Mouse (Mus musculus) limb, embryonic 11.5 days (tissue): ENCODE results near the gene Krtcap3. TPM values are rescaled to one million over a fixed set of nuclear protein-coding genes. Genes with fewer than 3 reads are reported as not detected.

ENCODE experiments used
- ATAC-seq: fragments of 200-750 bp; cut with Nextera tagmentation; 2 replicates; pipeline ENCODE4 v1.8.0; 2017; ENCODE audit warnings: low read depth; ENCODE audit not compliant: insufficient number of reproducible peaks, low FRiP score, low TSS enrichment
- DNase-seq: peaks from one replicate; pipeline ENCODE4 v3.0.0-alpha.2; 2015; ENCODE audit warnings: low spot score
- H3K27ac ChIP-seq: fragments of 300-500 bp; sonication (generic); replicated peaks from 2 replicates; pipeline ENCODE4 v1.5.1; 2014; ENCODE audit warnings: low read depth, mild to moderate bottlenecking, low read length
- H3K27me3 ChIP-seq: fragments of 300-500 bp; sonication (generic); 2 replicates; pipeline ENCODE4 v1.6.1; 2014; ENCODE audit warnings: mild to moderate bottlenecking, low read length, mixed read lengths; ENCODE audit not compliant: control insufficient read depth, insufficient read depth
- H3K36me3 ChIP-seq: fragments of 300-500 bp; sonication (generic); 2 replicates; pipeline ENCODE4 v1.6.1; 2014; ENCODE audit warnings: mild to moderate bottlenecking, low read length, moderate library complexity, mixed read lengths; ENCODE audit not compliant: control insufficient read depth, insufficient read depth
- H3K4me1 ChIP-seq: fragments of 300-500 bp; sonication (generic); 2 replicates; pipeline ENCODE4 v1.6.1; 2014; ENCODE audit warnings: low read length, mixed read lengths; ENCODE audit not compliant: control insufficient read depth, insufficient read depth
- H3K4me2 ChIP-seq: fragments of 300-500 bp; sonication (generic); 2 replicates; pipeline ENCODE4 v1.6.1; 2014; ENCODE audit warnings: low read depth, mild to moderate bottlenecking, moderate library complexity; ENCODE audit not compliant: severe bottlenecking
- H3K4me3 ChIP-seq: fragments of 300-500 bp; sonication (generic); 2 replicates; pipeline ENCODE4 v1.5.1; 2014; ENCODE audit warnings: low read depth, low read length
- H3K9ac ChIP-seq: fragments of 300-500 bp; sonication (generic); 2 replicates; pipeline ENCODE4 v1.6.1; 2014; ENCODE audit warnings: mild to moderate bottlenecking, low read length
- H3K9me3 ChIP-seq: fragments of 300-500 bp; sonication (generic); 2 replicates; pipeline ENCODE4 v1.6.1; 2016; ENCODE audit warnings: low read length; ENCODE audit not compliant: control insufficient read depth
- WGBS: fragments of 180-500 bp; shearing (Covaris S2); extraction: QIAGEN DNeasy Blood & Tissue Kit; methylation state at CpG from one replicate; pipeline ENCODE4 v1.1.7; 2014; 5-methylcytosine and 5-hydroxymethylcytosine counted together
- polyA plus RNA-seq: library from polyadenylated mRNA; unstranded; fragments of >200 nt; fragmentation: Nextera tagmentation; extraction: Ambion mirVana; gene quantifications from 2 replicates; pipeline ENCODE4 v1.2.1, GENCODE M21; 2014

The Krtcap3 gene
- polyA plus RNA-seq, 1 experiment from 2014 or later, result 23.3 TPM

- no peak overlapping the region for H3K4me3 ChIP-seq
- H3K27ac ChIP-seq, result no peak overlapping the region
- H3K4me2 ChIP-seq, result no peak overlapping the region
- no peak overlapping the region for H3K9ac ChIP-seq
- no peak for DNase-seq
- peaks cover 7% of the 10 kb centered on the region; the same call in 1 of the 2 replicates for H3K36me3 ChIP-seq
- H3K4me1 ChIP-seq, result 0 out of 2 replicates have a peak, but pooled peaks cover 3% of the 10 kb centered on the region
- no peaks in the 10 kb centered on the region for H3K27me3 ChIP-seq
- WGBS, result 77% methylated on average over 3 of the region's 3 CpGs
- no peak for ATAC-seq
- H3K9me3 ChIP-seq, result no peaks in the 10 kb centered on the region
These were observed 37.2 kb downstream of the Krtcap3 start for GRCm38 (mm10) chr5:31288655-31289054.

DNA sequence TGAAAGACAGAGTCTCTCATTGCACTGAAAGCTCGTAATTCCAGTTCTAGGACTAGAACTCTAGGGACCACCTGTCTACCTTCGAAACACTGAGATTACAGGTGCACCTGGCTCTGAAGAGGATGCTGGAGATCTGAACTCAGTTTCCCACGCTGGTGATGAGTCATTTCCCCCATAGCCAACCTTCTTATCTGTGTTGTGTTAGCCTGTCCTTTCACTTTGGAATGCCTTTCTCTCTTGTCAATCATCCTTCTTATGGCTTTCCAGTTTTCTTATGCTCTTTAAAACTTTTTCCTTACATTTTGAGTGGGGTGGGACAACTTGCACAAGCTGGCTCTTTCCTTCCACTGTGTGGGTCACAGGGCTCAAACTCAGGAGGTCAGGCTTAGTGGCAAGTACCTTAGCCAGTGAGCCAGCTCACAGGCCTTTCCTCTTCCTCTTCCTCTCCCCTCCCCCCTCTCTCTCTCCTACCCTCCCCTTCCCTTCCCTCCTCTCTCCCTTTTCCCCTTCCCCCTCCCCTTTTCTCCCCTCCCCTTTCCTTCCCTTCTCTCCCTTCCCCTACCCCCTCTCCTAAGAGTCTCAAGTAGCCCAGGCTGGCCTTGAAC is 38.2 kb downstream of the Krtcap3 start:
- peak overlapping the region; percentile 67 for H3K4me2 ChIP-seq

GRCm38 (mm10) chr5:31290521-31291360 is 39.2 kb downstream of the Krtcap3 start, which contains the start of gene Ift172:
Gene Ift172 (minus strand): TSS chr5:31291116.
- Histone ChIP-seq H3K9ac (peak within 1 kb of the TSS; percentile 51), H3K4me2 (peak within 1 kb of the TSS; percentile 67), H3K27ac (peak within 1 kb of the TSS; percentile 72; the same call in 1 of the 2 replicates), H3K4me3 (peak within 1 kb of the TSS; percentile 38), H3K36me3 (peaks cover 8% of the 10 kb centered on the region; the same call in 1 of the 2 replicates), H3K9me3 (no peaks in the 10 kb centered on the region), H3K4me1 (peaks cover 10% of the 10 kb centered on the region), H3K27me3 (no peaks in the 10 kb centered on the region)
- WGBS, result 3% methylated on average over 45 of the region's 45 CpGs
- ATAC-seq, result peak; percentile 93
- peak; percentile 96 for DNase-seq

More for the DNA sequence above, 38.2 kb downstream of the Krtcap3 start:
- Histone ChIP-seq H3K9me3 (no peaks in the 10 kb centered on the region), H3K9ac (no peak overlapping the region), H3K4me1 (peaks cover 7% of the 10 kb centered on the region), H3K4me3 (peak overlapping the region; percentile 38), H3K27ac (no peak overlapping the region), H3K36me3 (peaks cover 8% of the 10 kb centered on the region; the same call in 1 of the 2 replicates), H3K27me3 (no peaks in the 10 kb centered on the region)
- ATAC-seq (no peak), DNase-seq (no peak)
- WGBS, result 84% methylated on average over 3 of the region's 3 CpGs

- peak overlapping the region; percentile 72; the same call in 1 of the 2 replicates for H3K27ac ChIP-seq
- peaks cover 10% of the 10 kb centered on the region for H3K4me1 ChIP-seq
- ATAC-seq, result peak; percentile 8; the same call in 1 of the 2 replicates
- no peak for DNase-seq
- peak overlapping the region; percentile 38 for H3K4me3 ChIP-seq
- WGBS, result 3% methylated on average over 9 of the region's 9 CpGs
- no peaks in the 10 kb centered on the region for H3K9me3 ChIP-seq
- H3K9ac ChIP-seq, result peak overlapping the region; percentile 49; the same call in 1 of the 2 replicates
- peak overlapping the region; percentile 67 for H3K4me2 ChIP-seq
- H3K27me3 ChIP-seq, result no peaks in the 10 kb centered on the region
- peaks cover 6% of the 10 kb centered on the region; the same call in 1 of the 2 replicates for H3K36me3 ChIP-seq
These were observed 39.8 kb downstream of the Krtcap3 start for GRCm38 (mm10) chr5:31291361-31291688.

- 6% methylated on average over 29 of the region's 29 CpGs for WGBS
- H3K4me2 ChIP-seq, result peak overlapping the region; percentile 75
- ATAC-seq (0 out of 2 replicates have a peak, but pooled peaks have one; percentile 28), DNase-seq (peak; percentile 47)
- no peaks in the 10 kb centered on the region for H3K9me3 ChIP-seq
- H3K4me1 ChIP-seq, result peaks cover 10% of the 10 kb centered on the region
- H3K9ac ChIP-seq, result peak overlapping the region; percentile 88
- no peaks in the 10 kb centered on the region for H3K27me3 ChIP-seq
- peak overlapping the region; percentile 73 for H3K4me3 ChIP-seq
- peaks cover 6% of the 10 kb centered on the region; the same call in 1 of the 2 replicates for H3K36me3 ChIP-seq
- H3K27ac ChIP-seq, result peak overlapping the region; percentile 63; the same call in 1 of the 2 replicates
These were observed 43.6 kb downstream of the Krtcap3 start for GRCm38 (mm10) chr5:31294964-31295605.

- Histone ChIP-seq H3K27ac (peak within 1 kb of the TSS; percentile 63; the same call in 1 of the 2 replicates), H3K4me3 (peak within 1 kb of the TSS; percentile 73), H3K9me3 (no peaks in the 10 kb centered on the region), H3K36me3 (peaks cover 6% of the 10 kb centered on the region; the same call in 1 of the 2 replicates), H3K9ac (peak within 1 kb of the TSS; percentile 88), H3K4me1 (peaks cover 7% of the 10 kb centered on the region), H3K4me2 (peak within 1 kb of the TSS; percentile 75), H3K27me3 (no peaks in the 10 kb centered on the region)
- DNase-seq (peak; percentile 71), ATAC-seq (peak; percentile 44; the same call in 1 of the 2 replicates)
- WGBS, result under 1% methylated on average over 39 of the region's 46 CpGs
These were observed 44.2 kb downstream of the Krtcap3 start, which contains the start of gene Fndc4 for GRCm38 (mm10) chr5:31295606-31296141. Gene Fndc4 (minus strand): TSS chr5:31296080.

DNA sequence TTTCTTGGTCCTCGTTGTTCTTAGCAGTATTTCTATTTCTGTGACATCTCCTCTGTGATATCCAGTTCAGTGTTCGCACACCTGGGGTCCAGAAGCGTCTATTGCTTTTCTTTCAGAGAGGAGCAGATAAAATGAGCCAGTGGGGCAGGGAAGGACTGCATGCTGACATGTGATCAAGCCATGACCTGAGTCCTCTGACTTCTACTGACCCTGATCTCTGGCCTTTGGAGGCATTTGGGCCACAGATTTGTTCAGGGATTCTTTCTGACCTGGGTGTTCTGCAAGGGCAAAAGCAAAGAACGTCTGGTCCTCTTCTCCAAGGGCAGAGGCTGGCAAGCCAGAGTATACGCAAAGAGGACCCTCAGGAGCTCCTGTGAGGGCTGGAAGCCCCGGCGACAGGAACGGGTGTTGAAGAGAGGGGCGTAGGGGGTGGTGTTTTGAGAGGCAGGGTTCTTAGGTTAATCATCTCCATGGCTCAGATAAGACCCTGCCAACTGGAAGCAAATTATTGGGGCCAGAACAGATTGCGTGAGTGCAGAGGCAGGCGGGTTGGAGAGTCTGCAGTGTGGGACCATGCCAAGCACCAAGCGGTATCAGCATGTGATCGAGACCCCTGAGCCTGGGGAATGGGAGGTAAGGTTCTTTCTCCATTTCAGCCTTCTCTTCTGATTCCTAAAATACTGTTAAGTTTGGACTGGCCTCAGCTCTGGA is 45.7 kb downstream of the Krtcap3 start, which contains the start of gene Gckr:
Gckr (plus strand) TSS at position 397 of the 711 bp plus-strand sequence.
- no peak for DNase-seq
- H3K4me2 ChIP-seq, result peak within 1 kb of the TSS; percentile 75; the same call in 1 of the 2 replicates
- WGBS, result 73% methylated on average over 13 of the region's 13 CpGs
- no peak within 1 kb of the TSS for H3K9ac ChIP-seq
- H3K4me3 ChIP-seq, result no peak within 1 kb of the TSS; the same call in 1 of the 2 replicates
- H3K4me1 ChIP-seq, result peaks cover 7% of the 10 kb centered on the region
- no peaks in the 10 kb centered on the region for H3K9me3 ChIP-seq
- H3K27ac ChIP-seq, result no peak within 1 kb of the TSS
- no peak for ATAC-seq
- H3K27me3 ChIP-seq, result no peaks in the 10 kb centered on the region
- H3K36me3 ChIP-seq, result peaks cover 6% of the 10 kb centered on the region; the same call in 1 of the 2 replicates
